Mouse (Mus musculus): ENCODE measurements around the gene Agfg1. TPM values are rescaled to one million over a fixed set of nuclear protein-coding genes. Genes with fewer than 3 reads are reported as not detected.
"Not testable (repeated sequence)": the region's sequence is repeated elsewhere in the genome, so short reads cannot be mapped to it uniquely, and the experiment has no call there.

The Agfg1 gene
- polyA plus RNA-seq, 1 experiment from 2014 or later: 44.6 TPM

DNA sequence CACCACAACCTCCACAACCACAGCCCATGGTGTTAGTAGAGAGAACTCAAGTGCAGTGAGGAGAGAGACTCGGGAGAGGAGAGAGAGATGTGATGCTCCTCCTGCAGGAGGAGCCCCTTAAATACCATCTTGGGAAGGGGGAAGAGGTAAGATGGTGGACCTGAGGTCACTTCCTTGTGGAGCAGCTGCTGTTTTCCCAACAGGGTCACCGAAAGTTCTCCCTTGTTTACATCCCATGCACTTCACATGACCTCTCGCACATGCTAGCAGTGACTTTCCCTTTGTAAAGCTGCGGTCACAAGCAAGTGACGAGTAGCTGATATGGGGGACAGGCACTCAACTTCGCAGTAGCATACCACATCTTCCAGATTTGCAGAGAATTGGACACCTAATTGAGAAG, 104.0 kb downstream of the Agfg1 start, which contains the start of gene A030003K21Rik:
TSS of gene A030003K21Rik (minus strand) at position 94 of the 400 bp plus-strand sequence.
- H3K9me3 ChIP-seq (ENCODE audit: control insufficient read depth, low read length); H3K27me3 ChIP-seq (ENCODE audit: control insufficient read depth, insufficient read depth, low read length); H3K4me2 ChIP-seq (ENCODE audit: low read length); ATAC-seq (ENCODE audit: insufficient number of reproducible peaks, insufficient read depth, low FRiP score, low read depth); H3K4me3 ChIP-seq (ENCODE audit: control insufficient read depth in 1 of 2, insufficient read depth in 1 of 2, low read depth in 1 of 2, low read length in 2 of 2); H3K36me3 ChIP-seq (ENCODE audit: control insufficient read depth, insufficient read depth, low read length); H3K4me1 ChIP-seq (ENCODE audit: control insufficient read depth in 2 of 2, insufficient read depth in 2 of 2, low read length in 2 of 2); H3K9ac ChIP-seq (ENCODE audit: low read length); H3K27ac ChIP-seq (replicated peaks in 1 of 2; ENCODE audit: control insufficient read depth in 1 of 2, insufficient read depth in 1 of 2, low read depth in 2 of 2, low read length in 2 of 2): not testable (repeated sequence)
- WGBS: no CpG with 5 or more reads among the region's 6 CpGs

DNA sequence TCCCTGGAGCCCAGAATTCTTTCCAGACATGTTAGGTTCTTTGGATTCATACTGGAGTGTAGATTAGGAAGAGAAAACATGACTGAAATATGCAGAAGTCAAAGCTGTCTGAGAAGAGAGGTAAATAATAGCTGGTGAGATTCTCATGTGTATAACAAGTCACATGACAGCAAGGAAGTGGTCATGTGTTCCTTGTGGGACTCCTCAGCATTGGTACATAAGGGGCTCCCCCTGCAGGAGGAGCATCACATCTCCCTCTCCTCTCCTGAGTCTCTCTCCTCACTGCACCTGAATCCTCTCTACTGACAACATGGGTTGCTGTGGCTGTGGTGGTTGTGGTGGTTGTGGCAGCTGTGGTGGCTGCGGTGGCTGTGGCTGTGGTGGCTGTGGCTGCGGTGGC, 106.7 kb downstream of the Agfg1 start:
- H3K9ac ChIP-seq (ENCODE audit: low read length); H3K27ac ChIP-seq (replicated peaks in 1 of 2; ENCODE audit: control insufficient read depth in 1 of 2, insufficient read depth in 1 of 2, low read depth in 2 of 2, low read length in 2 of 2); H3K4me1 ChIP-seq (ENCODE audit: control insufficient read depth in 2 of 2, insufficient read depth in 2 of 2, low read length in 2 of 2); H3K4me3 ChIP-seq (ENCODE audit: control insufficient read depth in 1 of 2, insufficient read depth in 1 of 2, low read depth in 1 of 2, low read length in 2 of 2); H3K27me3 ChIP-seq (ENCODE audit: control insufficient read depth, insufficient read depth, low read length); ATAC-seq (ENCODE audit: insufficient number of reproducible peaks, insufficient read depth, low FRiP score, low read depth); H3K4me2 ChIP-seq (ENCODE audit: low read length); H3K36me3 ChIP-seq (ENCODE audit: control insufficient read depth, insufficient read depth, low read length); H3K9me3 ChIP-seq (ENCODE audit: control insufficient read depth, low read length): not testable (repeated sequence)
- 100% methylated on average over 2 of the region's 2 CpGs for WGBS

- Histone ChIP-seq H3K36me3 (ENCODE audit: control insufficient read depth, insufficient read depth, low read length) (no peaks in the 10 kb centered on the region), H3K4me2 (ENCODE audit: low read length) (no peak overlapping the region), H3K27me3 (ENCODE audit: control insufficient read depth, insufficient read depth, low read length) (no peaks in the 10 kb centered on the region), H3K9me3 (ENCODE audit: control insufficient read depth, low read length) (no peaks in the 10 kb centered on the region), H3K27ac (replicated peaks in 1 of 2; ENCODE audit: control insufficient read depth in 1 of 2, insufficient read depth in 1 of 2, low read depth in 2 of 2, low read length in 2 of 2) (no peak overlapping the region), H3K4me1 (ENCODE audit: control insufficient read depth in 2 of 2, insufficient read depth in 2 of 2, low read length in 2 of 2) (peaks cover 0 to 4% of the 10 kb centered on the region in 2 experiments; a peak in 2 of 4 replicates), H3K4me3 (ENCODE audit: control insufficient read depth in 1 of 2, insufficient read depth in 1 of 2, low read depth in 1 of 2, low read length in 2 of 2) (no peak overlapping the region), H3K9ac (ENCODE audit: low read length) (no peak overlapping the region)
- 71% methylated on average over 2 of the region's 2 CpGs for WGBS
- no peak for ATAC-seq (ENCODE audit: insufficient number of reproducible peaks, insufficient read depth, low FRiP score, low read depth)
Measured at GRCm38 (mm10) chr1:82948601-82949000, 109.3 kb downstream of the Agfg1 start.

Small RNAs within 50 kb of the gene (microRNA-seq; reads per million reads assigned to microRNA genes)
- not detected for gene Gm22396

Other genes starting within 250 kb of the Agfg1 start
- 246 and 266 TPM in 2 replicates for gene Mff, start 114.6 kb upstream of the Agfg1 start, polyA plus RNA-seq (2014; fragmentation: Nextera tagmentation; extraction: Ambion mirVana)
- gene Tm4sf20, start 71.0 kb upstream of the Agfg1 start, polyA plus RNA-seq (2014; fragmentation: Nextera tagmentation; extraction: Ambion mirVana): not detected in 2 replicates
- not detected in 2 replicates for gene Gm47791, start 68.2 kb upstream of the Agfg1 start, polyA plus RNA-seq (2014; fragmentation: Nextera tagmentation; extraction: Ambion mirVana)
- gene A030005L19Rik, start 73.8 kb downstream of the Agfg1 start, polyA plus RNA-seq (2014; fragmentation: Nextera tagmentation; extraction: Ambion mirVana): not detected in 2 replicates
- not detected in 2 replicates for gene A030014E15Rik, start 85.4 kb downstream of the Agfg1 start, polyA plus RNA-seq (2014; fragmentation: Nextera tagmentation; extraction: Ambion mirVana)
- not detected in 2 replicates for gene Gm6217, start 91.9 kb downstream of the Agfg1 start, polyA plus RNA-seq (2014; fragmentation: Nextera tagmentation; extraction: Ambion mirVana)
- not detected in 2 replicates for gene A030003K21Rik, start 103.9 kb downstream of the Agfg1 start, polyA plus RNA-seq (2014; fragmentation: Nextera tagmentation; extraction: Ambion mirVana)
- gene Gm7544, start 116.5 kb downstream of the Agfg1 start, polyA plus RNA-seq (2014; fragmentation: Nextera tagmentation; extraction: Ambion mirVana): not detected in 2 replicates
- not detected in 2 replicates for gene Gm47955, start 120.8 kb downstream of the Agfg1 start, polyA plus RNA-seq (2014; fragmentation: Nextera tagmentation; extraction: Ambion mirVana)
- gene Gm47959, start 161.1 kb downstream of the Agfg1 start, polyA plus RNA-seq (2014; fragmentation: Nextera tagmentation; extraction: Ambion mirVana): not detected in 2 replicates
- gene Slc19a3, start 199.0 kb downstream of the Agfg1 start, polyA plus RNA-seq (2014; fragmentation: Nextera tagmentation; extraction: Ambion mirVana): 2.4 and 2.7 TPM in 2 replicates
- gene Krtap28-10, start 203.0 kb downstream of the Agfg1 start, polyA plus RNA-seq (2014; fragmentation: Nextera tagmentation; extraction: Ambion mirVana): not detected in 2 replicates
- gene Gm47969, start 205.4 kb downstream of the Agfg1 start, polyA plus RNA-seq (2014; fragmentation: Nextera tagmentation; extraction: Ambion mirVana): not detected in 2 replicates
- gene A030005K14Rik, start 219.9 kb downstream of the Agfg1 start, polyA plus RNA-seq (2014; fragmentation: Nextera tagmentation; extraction: Ambion mirVana): not detected in 2 replicates
- not detected in 2 replicates for gene Krtap28-13, start 221.4 kb downstream of the Agfg1 start, polyA plus RNA-seq (2014; fragmentation: Nextera tagmentation; extraction: Ambion mirVana)

Measured in heart, embryonic 14.5 days (tissue).